Mouse (Mus musculus) R1 (cell line): ENCODE data around the gene Lhfpl5.
A peak's percentile ranks its signal among the peaks of the same experiment; 100 is the strongest.

Experiments used
- DNase-seq: peaks from one replicate; pipeline ENCODE4 v3.0.0-alpha.2; 2018; ENCODE audit warnings: low read depth, low spot score

Gene Lhfpl5

DNA sequence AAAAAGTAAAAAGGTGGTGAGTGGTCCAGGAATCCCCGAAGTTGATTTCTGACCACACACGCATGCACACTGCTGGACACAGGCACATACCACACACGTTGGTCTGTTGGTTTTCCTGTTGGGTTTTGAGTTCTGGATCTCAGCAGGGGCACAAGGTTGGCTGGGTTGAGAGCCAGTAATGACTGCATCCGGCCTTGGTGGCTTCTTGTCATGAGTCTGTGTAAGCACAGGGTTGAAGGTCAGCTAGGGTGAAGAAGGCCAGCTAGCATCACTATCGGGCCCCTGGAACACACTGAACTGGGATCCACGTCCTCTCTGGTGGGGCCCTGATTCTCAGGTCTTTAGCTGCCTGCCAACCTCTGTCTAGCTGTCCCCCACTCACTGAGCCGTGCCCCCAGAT lies 2.9 kb upstream of the Lhfpl5 start:
- DNase-seq, result no peak

DNA sequence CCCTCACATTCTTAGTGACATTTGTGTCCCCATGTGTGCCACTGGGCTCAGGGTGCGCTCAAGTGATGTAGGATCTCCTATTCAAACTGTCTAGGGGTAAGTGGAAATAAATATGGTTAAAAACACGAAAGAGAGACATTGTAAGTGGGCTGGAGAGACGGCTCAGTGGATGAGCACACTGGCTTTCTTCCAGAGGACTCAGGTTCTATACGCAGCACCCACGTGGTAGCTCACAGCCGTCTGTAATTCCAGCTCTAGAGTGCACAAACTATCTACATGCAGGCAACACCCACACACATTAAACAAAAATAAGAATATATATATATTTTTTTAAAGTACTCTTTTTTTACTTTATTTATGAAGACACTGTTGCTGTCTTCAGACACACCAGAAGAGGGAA lies 2.5 kb upstream of the Lhfpl5 start:
- DNase-seq, result no peak

DNA sequence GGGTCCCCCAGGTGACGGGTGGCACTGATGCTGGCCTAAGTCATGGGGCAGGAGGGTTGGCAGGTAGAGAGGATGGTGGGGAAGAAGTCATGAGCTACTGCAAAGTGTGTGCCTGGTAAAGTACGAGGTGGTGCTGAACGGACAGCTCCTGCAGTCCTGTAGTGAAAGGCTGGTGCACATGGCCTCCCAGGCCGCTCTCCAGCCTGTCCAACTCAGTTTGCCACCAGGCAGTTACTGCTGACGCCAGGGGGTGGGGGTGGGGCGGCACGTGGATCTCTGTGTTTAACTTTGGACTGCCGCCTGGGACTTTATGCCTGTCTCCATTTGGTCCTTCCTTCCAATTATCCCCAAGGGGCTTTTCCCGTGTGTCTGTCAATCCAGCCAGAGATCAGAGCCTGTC lies 5.0 kb downstream of the Lhfpl5 start:
- peak; percentile 83 for DNase-seq

DNA sequence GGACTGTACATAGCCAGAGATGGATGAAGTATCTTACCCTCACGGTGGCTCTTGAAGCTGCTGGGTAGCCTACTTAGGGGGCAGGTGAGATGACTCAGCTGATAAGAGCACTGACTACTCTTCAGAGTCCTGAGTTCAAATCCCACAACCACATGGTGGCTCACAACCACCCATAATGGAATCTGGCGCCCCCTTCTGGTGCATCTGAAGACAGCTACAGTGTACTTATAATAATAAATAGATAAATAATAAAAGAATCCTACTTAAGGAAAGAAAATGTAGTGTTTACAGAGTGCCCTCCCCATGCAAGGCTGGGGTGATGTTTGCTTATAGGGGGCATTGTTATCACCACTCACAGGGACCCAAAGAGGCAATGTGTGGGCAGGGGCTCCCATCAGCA lies 5.6 kb downstream of the Lhfpl5 start:
- DNase-seq, result peak; percentile 38

DNA sequence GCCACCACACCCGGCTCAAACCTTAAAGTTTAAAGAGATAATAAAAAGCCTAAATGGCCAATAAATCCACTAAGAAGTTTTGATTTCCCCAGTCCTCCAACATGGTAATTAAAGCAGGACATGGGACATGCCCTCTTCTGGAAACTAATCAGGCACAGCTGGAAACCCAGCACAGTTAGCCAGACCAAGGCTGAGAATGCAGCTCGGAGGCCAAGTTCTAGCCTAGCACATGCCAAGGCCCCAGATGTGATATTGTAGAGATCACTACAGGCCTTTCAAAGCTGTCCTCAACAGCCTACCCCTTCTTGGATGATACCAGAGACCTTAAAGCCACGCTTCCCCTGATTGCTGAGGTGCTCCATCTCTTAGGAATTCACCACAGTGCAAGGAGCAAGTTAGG lies 11.1 kb downstream of the Lhfpl5 start:
- DNase-seq, result no peak

DNA sequence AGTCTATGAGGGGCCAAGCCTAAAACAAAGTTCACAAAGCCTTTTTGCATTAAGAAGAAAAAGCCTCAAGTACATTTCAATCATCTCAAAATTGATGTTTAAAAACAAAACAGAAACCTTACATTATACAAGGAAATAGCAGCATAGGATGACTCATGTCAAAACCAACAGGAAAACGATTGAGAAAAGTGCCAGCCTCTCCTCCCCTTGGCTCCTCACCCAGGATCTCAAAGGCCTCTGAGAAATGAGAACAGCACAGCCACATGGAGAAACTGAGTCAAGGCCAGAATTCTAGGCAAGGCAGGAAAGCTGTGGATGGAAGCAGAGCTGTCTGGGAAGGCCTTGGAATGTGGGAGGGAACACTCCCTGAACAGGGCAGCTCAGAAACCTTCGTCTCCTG lies 13.2 kb downstream of the Lhfpl5 start:
- DNase-seq, result no peak

DNA sequence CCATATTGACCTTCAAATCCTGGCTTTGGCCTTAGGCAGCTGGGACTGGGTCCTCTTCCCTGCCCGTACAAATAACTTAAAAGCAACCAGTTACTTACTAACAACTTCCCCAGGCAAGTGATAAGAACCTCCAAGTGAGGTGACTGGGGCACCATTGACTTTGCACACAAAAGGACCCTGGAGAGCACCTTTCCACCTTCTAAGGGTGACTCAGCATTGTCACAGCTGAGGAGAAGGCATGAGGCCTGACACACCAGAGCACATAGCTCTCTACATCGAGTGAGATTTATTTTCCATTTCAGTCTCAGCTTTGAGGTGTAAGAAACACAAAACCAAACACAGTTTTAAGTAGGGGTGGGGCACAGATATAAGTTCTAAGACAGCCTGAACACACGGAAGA lies 15.2 kb downstream of the Lhfpl5 start:
- DNase-seq, result peak; percentile 76

DNA sequence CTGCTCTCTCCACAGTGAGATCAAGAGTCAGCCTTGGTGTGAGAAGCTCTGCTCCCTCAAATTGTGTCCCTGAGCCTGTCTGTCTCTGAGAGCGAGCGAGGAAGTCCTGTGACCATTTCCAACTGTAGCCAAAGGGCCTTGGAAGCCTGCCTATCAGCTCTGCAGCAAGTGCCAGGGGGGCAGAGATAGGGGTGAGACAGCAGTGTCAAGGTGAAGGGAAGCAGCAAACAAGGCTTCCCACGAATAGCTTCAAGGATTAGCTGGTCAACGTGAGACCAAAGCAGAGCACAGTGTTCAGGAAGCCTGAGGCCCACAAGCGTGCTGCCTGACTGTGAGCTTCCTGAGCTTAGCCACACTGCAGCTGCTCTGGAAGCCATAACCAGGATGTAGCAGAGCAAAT lies 16.0 kb downstream of the Lhfpl5 start:
- DNase-seq, result no peak

DNA sequence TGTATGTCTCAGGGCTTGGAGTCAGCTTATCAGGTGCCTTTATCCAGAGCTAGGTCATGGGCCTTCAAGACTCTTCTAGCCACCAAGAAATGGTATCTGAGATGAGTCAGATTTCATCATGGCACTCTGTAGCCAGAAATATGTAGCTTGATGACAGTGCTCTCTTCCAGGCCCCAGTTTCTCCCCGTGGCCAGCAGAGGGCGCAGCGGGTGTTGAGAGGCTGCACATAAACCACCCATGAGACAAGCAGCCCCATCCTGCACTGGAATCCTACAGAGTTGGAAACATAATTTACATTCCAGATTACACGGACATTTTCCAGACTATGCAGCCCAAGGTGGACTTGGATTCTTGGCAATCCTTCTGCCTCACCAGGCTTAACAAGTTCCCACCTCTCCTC lies 17.6 kb downstream of the Lhfpl5 start:
- peak; percentile 94 for DNase-seq

- DNase-seq, result peak; percentile 97
Observed at GRCm38 (mm10) chr17:28593965-28594364, 18.5 kb downstream of the Lhfpl5 start.

DNA sequence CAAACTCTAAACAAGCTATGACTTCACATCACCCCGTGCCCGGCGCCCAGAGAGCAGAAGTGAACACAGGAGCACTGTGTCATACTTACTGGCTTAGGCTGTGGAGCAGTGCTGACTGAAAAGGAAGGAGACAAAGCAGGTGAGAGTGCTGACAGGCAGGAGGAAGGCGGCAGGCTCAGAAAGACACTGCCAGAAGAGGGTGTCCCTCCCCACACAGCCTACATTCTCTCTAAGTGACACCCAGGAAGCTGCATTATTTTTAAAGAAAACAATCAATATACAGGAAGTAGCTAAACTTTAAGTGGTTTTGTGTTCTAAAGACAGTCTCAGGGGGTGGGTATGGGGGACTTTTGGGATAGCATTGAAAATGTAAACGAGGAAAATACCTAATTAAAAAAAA lies 25.3 kb downstream of the Lhfpl5 start:
- no peak for DNase-seq

DNA sequence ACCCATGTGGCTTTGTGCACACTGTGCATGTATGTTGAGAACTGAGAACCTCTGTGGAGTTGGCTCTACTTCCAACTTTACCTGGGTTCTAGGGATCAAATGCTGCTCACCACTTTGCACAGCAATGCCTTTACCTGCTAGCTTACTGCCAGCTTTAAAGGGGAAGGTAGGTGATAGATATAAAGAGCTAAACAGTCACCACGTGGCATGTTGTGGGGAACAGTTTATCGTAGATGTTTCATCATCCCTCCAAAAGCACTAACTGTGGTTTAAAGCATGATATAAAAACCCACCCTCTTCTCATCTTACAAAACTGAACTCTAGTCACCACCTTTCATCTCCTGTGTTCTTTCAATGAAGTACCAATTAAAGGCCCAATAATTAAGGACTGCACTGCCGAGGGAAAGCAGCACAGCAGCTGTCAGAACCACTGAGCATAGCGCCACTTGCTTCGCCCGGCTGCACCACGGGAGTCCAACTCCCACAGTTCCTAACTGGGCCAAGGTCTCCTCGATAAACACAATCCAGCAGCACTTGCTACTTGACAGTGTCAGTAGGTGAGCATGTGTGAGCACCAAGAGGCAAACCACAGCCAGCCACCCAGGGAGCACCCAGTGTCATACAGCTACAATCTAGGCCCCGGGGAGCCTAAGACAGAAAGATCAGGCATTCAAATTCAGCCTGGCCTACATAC lies 26.3 kb downstream of the Lhfpl5 start:
- DNase-seq, result no peak

DNA sequence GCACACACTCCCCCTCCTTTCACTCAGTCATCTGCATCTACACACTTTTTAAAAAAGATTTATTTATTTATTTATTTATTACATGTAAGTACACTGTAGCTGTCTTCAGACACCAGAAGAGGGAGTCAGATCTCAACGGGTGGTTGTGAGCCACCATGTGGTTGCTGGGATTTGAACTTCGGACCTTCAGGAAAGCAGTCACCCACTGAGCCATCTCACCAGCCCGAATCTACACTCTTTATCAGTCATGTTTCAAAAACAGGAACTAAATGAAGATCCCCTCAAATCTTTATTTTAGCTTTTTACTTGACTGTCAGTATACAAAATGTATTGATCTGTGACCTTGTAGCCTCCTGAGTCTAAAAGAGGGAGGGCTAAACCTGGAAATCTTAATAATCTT lies 34.1 kb downstream of the Lhfpl5 start:
- no peak for DNase-seq

DNA sequence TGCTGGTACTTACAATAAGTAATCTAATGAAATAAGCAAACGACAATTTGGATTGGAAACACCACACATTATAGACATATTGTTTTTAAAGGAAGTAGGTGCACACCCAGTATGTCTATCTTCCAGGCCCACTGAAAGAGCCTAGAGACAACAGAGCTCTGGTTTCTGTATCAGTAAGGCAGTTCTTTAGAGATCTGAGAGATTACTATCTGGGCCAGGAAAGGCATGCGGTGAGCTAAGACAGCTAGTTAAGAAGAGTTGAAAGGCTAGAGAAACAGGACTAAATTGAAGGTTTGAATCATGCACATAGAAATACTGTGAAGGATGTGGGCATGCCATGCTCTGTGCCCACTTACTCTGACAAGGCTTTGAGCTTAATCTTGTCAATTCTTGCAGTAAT lies 37.2 kb downstream of the Lhfpl5 start:
- no peak for DNase-seq

- DNase-seq, result no peak
Observed at GRCm38 (mm10) chr17:28613096-28613495, 37.7 kb downstream of the Lhfpl5 start.

- DNase-seq, result peak; percentile 51
Observed at GRCm38 (mm10) chr17:28615332-28615731, 39.9 kb downstream of the Lhfpl5 start.

GRCm38 (mm10) chr17:28617636-28618035 lies 42.2 kb downstream of the Lhfpl5 start:
- no peak for DNase-seq

DNA sequence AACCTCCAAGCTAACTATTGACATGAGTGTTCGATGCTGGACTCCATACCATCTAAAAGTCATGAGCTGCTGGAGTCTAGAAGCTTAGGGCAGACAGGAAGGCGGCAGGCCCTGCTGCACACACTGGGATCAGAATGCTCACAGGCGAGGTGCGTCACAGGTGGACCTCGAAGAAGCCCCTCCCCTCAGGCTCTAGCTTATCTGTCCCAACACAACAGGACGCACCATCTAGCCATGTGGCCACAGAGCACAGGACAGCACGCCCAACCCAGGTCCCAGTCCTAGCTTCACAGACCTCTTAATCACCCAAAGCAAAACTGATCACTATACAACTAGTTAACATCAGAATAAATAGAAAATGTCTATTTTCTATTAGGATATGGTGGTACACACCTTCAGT lies 42.7 kb downstream of the Lhfpl5 start:
- peak; percentile 43 for DNase-seq

DNA sequence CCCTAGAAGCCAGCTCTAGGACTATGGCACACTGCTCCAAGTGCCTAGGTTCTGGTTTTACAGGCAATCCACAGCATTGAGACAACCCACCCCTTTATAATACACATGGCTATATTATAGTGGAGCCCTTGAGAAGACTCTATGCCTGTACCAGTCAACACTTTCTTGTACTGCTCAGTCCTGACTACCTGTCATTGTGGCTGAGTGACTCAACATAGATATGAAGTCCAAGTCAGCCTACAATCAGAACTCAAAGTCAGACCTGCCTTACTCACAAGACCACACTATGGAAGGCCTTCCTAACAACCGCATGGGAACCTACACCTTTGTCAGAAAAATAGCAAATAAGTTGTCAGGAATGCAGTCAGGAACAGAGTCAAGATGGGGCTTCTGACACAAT lies 43.3 kb downstream of the Lhfpl5 start:
- no peak for DNase-seq

GRCm38 (mm10) chr17:28621381-28622299 lies 46.2 kb downstream of the Lhfpl5 start:
- DNase-seq, result peak; percentile 80

- peak; percentile 92 for DNase-seq
Observed at GRCm38 (mm10) chr17:28622300-28622759, 46.9 kb downstream of the Lhfpl5 start, which contains the start of gene Srpk1. Srpk1 (minus strand) TSS chr17:28622709.

- no peak for DNase-seq
Observed at GRCm38 (mm10) chr17:28624841-28625240, 49.4 kb downstream of the Lhfpl5 start.

GRCm38 (mm10) chr17:28625327-28625726 lies 49.9 kb downstream of the Lhfpl5 start:
- DNase-seq, result no peak
